In genomic region chr5:135957207-135957974, GRCm38 (mm10) we compare ENCODE assay signal across 8 mouse cellular contexts. TPM values are rescaled to one million over a fixed set of nuclear protein-coding genes. Genes with fewer than 3 reads are reported as not detected.
A peak's percentile ranks its signal among the peaks of the same experiment; 100 is the strongest.
DNase-seq lines count a peak whose midpoint lies in the region; ATAC-seq lines count a peak whose summit lies in the region.

No protein-coding gene starts in this region.

- peak overlapping the region; percentile 83 for H3K27ac ChIP-seq in hindbrain, embryonic 12.5 days

- 0 out of 2 replicates have a peak overlapping the region, but pooled peaks have one; percentile 42 for H3K9ac ChIP-seq in hindbrain, embryonic 12.5 days

- peak; percentile 78 for ATAC-seq in hindbrain, embryonic 12.5 days (ENCODE audit: low FRiP score)

- no peaks in the 10 kb centered on the region for H3K27me3 ChIP-seq in hindbrain, embryonic 12.5 days

- WGBS in hindbrain, embryonic 12.5 days: 9% methylated on average over 28 of the region's 28 CpGs

- H3K4me1 ChIP-seq in hindbrain, embryonic 12.5 days: peaks cover 16% of the 10 kb centered on the region

- H3K4me2 ChIP-seq in hindbrain, embryonic 12.5 days (replicated peaks): peak overlapping the region; percentile 46

- no peaks in the 10 kb centered on the region for H3K36me3 ChIP-seq in hindbrain, embryonic 12.5 days

- peak; percentile 98 for DNase-seq in NIH3T3 (ENCODE audit: low read depth)
- peak; percentile 91 to 92 for DNase-seq in cerebellum, postnatal 10 days
- peak; percentile 90 to 94 for DNase-seq in frontal cortex, postnatal 10 days (ENCODE audit: low spot score in 2 of 2)
- peak; percentile 81 to 96 for DNase-seq in layer of hippocampus, postnatal 14 days (ENCODE audit: low spot score in 2 of 2)
- DNase-seq in lung, postnatal 14 days: peak; percentile 91
- peak; percentile 88 for DNase-seq in retina, adult 2 months (ENCODE audit: low read depth, low spot score)
- DNase-seq in thymus, postnatal 36 days: peak; percentile 87 to 97

- H3K4me3 ChIP-seq in hindbrain, embryonic 12.5 days: peak overlapping the region; percentile 22

- no peaks in the 10 kb centered on the region for H3K9me3 ChIP-seq in hindbrain, embryonic 12.5 days (replicated peaks)

RNA-seq across cellular contexts. Expression of gene Ssc4d, which starts 16.9 kb away (rescaled TPM):
- 1.7 and 3.7 TPM in 2 replicates for polyA plus RNA-seq in hindbrain, embryonic 12.5 days (2016; fragmentation: Nextera tagmentation; extraction: Ambion mirVana)
- total RNA-seq in layer of hippocampus, postnatal 14 days (2021): 1 to 10 TPM; 1.7 to 2.0 TPM

RNA-seq across cellular contexts. Expression of gene Zp3, which starts 22.5 kb away (rescaled TPM):
- polyA plus RNA-seq in hindbrain, embryonic 12.5 days (2016; fragmentation: Nextera tagmentation; extraction: Ambion mirVana): 0.32 TPM in 1 of 2 replicates, not detected in the other
- not detected for total RNA-seq in layer of hippocampus, postnatal 14 days (2021)

RNA-seq across cellular contexts. Expression of gene Ywhag, which starts 23.0 kb away (rescaled TPM):
- polyA plus RNA-seq in hindbrain, embryonic 12.5 days (2016; fragmentation: Nextera tagmentation; extraction: Ambion mirVana): 469 and 505 TPM in 2 replicates
- 1,000 to 10,000 TPM; 1,522 to 1,558 TPM for total RNA-seq in layer of hippocampus, postnatal 14 days (2021)

RNA-seq across cellular contexts. Expression of gene Dtx2, which starts 37.2 kb away (rescaled TPM):
- 31.4 and 34.5 TPM in 2 replicates for polyA plus RNA-seq in hindbrain, embryonic 12.5 days (2016; fragmentation: Nextera tagmentation; extraction: Ambion mirVana)
- 1 to 10 TPM; 9.1 to 9.5 TPM for total RNA-seq in layer of hippocampus, postnatal 14 days (2021)

Comparison
In these comparisons a context has a peak if more than half of its experiments do, and no peak if none do; other contexts are left out.
1. Peak in every context shown above with its lines: DNase-seq, ATAC-seq, H3K4me3 ChIP-seq and H3K27ac ChIP-seq.